Mouse (Mus musculus): ENCODE measurements around the gene Snx1. TPM values are rescaled to one million over a fixed set of nuclear protein-coding genes. Genes with fewer than 3 reads are reported as not detected.

Gene Snx1
- 10 to 100 TPM; 39.3 to 40.4 TPM for total RNA-seq (2021)

DNA sequence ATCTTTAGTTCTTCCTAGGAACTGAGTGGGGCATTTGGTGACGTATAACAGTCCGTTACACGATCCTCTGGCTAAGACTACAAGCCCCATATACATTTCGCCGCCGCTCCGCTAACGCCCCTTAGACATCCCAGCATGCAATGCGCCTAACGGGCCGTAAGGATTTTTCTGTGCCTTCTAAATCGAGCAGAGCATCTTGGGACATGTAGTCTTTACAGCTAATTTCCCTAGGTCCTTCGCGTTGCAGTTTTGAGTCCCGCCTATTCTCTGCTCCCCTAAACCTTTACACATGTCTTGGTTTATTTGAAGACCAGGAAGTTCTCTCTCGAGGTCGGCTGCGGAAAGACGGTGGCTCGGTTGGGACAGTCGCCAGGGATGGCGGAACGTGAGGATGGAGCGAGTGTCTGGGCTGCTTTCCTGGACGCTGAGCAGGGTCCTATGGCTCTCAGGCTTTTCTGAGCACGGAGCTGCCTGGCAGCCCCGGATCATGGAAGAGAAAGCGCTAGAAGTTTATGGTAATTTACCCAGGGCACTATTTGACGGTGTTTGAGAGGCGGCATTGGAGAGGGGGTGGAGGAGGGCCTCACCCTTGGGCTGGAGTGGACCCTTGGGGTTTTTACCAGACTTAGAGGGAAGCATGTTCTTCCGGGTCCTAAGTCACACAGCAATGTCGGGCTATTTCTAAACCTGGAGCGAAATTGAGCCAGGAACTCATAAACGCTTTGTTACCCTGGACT, at the start of gene Snx1, which contains the start of gene Ciao2a:
Gene Snx1, minus strand, starts transcription at position 132 of the 737 bp plus-strand sequence.
Gene Ciao2a, plus strand, starts transcription at position 156 of the 737 bp plus-strand sequence.
- DNase-seq, result peak; percentile 94

DNA sequence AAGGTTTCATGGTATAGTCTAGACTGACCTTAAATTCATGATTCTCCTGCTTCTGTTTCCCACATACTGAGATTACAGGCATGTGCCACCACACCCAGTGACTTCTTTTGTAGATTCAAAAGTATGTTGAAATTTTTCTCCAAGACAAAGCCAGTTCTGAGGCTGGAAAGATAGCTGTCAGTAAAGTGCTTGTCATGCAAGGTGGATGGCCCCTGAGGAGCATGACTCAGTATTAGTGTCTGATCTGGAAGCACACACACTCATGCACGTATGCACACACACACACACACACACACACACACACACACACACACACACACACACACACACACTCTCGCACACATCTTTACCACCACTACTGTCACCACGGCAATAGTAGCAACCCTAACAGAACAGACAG, 48.6 kb upstream of the Snx1 start:
- no peak for DNase-seq

DNA sequence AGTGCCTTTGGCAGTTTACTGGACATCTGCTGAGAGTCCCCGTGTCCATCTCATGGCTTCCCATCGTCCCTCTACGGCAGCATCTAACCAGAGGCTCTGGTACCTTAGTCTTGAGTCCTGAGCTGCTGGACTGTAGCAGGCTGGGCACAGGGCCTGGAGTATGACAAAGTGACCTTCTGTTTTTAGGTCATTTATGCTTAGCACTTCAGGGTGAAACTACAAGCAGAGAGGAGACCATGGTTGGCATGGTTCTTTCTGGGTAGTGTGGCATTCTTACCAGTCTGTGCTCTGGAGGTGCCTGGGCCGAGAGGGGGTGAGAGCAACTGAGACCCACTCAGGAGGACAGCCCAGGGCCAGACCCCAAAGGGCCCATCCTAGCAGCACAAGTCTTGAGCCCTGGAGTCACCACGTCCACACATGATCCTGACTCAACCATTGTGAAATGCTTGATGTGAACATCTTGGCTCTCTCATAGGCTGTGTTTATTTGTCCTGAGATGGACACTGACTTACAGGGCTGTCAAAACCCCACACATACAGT, 47.0 kb upstream of the Snx1 start:
- DNase-seq, result no peak

DNA sequence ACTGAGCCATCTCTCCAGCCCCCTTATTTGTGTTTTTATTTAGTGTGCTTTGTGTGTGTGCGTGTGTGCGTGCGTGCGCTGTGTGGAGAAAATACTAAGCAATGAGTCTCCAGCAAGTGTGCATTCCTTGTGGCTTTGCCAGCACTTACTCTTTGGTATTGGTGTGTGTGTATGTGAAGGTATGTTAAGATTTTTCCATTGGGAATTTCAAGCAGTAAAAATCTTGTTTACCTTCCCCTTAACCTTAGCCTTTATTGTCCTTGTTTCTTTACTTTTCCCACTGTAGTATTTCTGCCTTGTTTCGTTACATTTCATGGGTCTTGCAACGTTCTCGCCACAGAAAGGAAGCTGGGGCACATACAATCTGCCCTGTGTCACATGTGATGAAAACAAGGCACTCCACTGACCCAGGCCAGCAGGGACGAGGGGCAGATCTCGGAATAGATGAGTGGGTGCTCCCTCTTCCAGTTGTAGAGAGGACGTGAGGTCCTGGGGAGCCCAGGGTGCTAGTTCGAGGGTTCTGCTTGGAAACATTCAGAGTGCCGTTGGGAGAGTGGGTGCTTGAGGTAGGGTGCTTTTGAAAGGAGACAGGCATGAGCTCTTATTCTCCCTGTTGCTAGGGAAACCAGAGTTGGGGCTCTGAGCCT, 45.0 kb upstream of the Snx1 start:
- DNase-seq, result no peak

DNA sequence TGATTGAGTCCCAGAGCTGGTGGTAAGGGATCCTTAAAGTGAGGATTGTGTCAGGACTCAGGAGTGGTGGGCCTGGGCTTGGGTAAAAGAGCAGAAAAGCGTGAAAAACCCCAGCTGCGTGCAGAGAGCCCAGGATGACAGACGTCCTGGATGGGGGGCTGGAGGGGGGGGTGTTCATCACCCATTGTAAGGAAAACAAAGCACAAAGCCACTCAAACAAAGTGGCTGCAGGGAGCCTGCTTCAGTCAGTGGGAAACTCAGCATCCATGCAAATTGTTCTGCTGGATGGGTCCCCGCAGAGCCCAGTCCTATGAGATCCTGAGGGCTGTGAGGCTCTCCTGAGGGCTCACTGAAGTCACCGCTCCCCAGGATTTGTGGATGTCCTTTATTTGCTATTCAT, 44.1 kb upstream of the Snx1 start:
- DNase-seq, result no peak

DNA sequence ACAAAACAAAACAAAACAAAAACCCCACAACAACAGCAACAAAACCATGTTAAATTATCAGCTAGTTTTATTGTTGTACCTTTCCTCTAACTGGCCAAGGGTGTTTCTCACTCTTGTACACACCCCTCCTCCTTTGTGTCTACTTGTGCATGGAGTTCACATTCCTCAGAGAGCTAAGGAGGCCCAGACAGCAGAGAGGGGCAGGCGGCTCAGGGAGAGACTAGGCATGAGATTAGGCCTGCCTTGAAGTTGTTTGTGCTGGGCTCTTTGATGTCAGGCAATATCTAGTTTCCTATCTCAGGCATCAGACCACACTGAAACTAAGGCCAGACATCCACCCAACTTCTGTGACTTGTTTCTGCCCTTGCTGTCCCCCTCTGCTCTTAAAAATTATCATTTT, 41.8 kb upstream of the Snx1 start:
- no peak for DNase-seq

DNA sequence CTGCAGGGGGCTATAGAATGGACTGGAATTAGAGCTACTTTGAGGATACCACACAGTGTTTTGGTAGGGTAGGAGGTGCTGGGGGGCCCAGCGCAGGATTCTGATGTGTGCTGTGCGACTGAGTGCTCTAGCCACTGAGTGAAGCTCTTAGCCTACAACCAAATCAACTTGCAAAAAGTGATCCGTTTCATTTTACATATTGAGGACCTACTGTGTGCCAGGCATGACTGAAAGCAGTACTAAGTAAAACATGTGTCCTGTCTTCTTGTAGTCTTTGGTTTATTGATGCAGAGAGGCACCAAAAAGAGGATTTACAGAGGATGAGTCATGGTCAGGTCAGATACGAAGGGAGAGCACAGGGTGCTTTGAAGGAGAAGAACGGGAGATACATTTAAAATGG, 40.8 kb upstream of the Snx1 start:
- DNase-seq, result no peak

DNA sequence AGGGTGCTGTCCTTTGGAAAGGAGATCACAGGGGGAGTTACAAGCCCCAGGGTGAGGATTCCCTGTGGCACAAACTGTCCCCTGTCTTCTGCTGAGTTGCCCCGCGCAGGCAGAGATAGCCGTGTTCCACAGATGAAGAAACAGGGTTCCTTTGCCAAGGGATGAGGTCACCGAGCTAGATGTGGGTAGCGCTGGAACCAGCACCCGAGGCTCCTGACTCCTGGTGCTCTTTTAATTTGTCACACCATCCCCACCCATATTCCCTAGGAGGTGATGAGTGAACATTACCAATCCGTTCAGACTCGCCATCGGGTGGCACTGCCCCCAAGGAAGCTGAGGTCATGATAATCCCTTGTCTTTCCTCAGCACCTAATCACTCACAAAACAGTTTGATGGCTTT, 36.6 kb upstream of the Snx1 start:
- DNase-seq, result no peak

DNA sequence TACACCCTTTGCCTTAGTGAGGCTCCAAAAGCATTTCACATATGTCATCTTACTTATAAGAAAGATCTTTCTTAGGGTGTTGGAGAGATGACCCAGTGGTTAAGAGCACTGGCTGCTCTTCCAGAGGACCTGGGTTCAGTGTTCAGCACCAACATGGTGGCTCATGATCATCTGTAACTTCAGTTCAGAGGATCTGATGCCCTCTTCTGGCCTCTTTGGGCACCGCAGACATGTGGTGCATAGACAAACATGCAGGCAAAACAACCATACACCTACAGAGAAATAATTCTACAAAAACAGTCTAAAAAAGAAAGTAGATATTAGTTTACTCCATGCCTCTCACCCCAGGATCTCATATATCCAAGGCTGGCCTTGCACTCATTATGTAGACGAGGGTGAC, 33.8 kb upstream of the Snx1 start:
- no peak for DNase-seq

DNA sequence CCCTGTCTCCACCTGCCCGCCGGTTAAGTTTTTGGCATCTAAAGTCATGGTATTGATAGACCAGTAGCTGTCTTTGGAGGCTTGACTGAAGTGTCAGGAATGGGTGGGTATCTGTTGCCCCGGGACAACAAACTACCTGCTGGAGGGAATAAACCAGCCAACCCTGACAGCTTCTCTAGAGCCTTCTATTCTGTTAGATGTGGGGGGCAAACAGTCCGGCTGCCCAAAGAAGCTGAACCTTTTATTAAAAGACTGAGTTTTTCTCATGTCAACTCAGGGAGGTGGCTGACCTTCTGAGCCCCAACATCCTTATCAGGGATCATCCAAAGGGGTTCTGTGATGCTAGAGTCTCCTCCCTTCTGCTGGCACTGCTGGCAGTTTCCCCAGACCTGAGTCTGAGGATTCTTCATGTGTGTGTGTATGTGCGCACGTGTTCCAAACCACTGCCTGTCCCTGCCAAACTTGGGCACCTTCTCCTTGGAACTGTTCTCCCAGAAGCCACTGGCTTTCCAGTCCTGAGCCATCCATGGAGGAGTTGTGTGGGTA, 32.6 kb upstream of the Snx1 start:
- no peak for DNase-seq

DNA sequence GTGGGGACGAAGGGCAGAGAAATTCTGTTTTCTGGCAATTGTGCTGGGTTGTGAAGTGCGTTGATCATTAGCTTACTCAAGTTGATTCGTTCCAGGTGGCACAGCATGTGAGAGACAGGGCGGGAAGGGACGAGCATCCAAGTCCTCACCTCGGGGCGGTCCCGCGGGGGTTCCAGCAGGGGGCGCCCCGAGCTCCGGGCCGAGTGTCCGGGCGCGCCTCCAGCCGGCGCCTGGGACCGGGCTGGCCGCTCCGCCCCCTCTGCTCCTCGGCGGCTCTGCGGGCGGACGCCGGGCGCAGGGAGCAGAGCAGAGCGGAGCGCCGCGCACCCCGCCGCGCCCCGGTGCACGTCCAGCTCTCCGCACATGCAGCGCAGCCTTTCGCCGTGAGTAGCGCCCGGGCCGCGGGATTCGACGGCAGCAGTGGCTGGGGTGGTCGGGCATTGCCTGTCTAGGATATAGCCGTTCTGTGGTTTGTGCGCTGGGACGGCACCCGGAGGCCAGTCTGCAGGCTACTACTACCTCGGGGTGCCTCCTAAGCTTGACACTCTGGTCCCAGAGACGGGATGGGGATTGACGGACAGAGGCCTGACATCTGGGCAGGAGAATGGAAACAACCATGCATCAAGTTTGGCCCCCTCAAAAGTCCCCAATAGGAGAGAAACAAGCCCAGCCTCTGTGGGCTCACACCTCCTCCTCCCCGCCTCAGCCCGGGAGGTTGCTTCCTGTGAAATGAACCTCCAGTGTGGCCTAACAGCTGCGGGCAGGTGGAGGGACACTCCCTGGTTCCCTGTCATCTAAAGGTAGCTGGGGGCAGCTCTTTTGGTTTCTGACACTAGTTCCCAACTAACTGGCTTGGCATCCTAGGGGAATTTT, 31.8 kb upstream of the Snx1 start, which contains the start of gene Dapk2:
Gene Dapk2, plus strand, starts transcription at position 266 of the 873 bp plus-strand sequence.
- peak; percentile 92 for DNase-seq

DNA sequence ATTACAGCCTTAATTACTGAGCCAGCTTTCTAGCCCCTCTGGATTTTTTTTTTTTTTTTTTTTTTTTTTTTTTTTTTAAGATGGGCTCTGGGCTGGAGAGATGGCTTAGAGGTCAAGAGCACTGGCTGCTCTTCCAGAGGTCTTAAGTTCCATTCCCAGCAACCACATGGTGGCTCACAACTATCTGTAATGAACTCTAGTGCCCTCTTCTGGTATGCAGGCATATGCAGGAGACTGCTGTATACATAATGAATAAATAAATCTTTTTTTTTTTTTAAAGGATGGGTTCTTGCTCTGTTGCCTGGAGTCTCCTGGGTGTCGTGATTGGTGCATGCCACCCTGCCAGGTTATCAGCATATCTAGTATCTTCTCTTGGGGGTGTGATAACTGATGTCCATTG, 29.1 kb upstream of the Snx1 start:
- DNase-seq, result no peak

DNA sequence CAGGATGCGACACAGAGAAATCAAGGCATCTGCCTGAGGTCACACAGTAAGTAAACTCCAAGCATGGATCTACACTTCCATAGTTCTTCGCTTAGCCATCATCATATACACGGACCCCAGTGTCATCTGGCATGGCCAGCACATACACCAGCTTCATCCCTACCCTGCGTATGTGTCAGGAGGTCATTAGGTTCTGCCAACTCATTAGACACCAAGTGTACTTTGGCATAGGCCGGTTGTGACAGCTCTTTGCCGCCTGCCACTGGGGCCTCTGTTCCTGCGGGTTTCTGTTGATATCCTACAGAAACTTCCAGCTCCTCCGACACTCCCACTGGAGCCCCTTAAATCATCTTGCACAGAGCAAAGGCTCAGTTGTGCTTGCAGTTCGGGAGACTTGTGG, 27.6 kb upstream of the Snx1 start:
- no peak for DNase-seq

DNA sequence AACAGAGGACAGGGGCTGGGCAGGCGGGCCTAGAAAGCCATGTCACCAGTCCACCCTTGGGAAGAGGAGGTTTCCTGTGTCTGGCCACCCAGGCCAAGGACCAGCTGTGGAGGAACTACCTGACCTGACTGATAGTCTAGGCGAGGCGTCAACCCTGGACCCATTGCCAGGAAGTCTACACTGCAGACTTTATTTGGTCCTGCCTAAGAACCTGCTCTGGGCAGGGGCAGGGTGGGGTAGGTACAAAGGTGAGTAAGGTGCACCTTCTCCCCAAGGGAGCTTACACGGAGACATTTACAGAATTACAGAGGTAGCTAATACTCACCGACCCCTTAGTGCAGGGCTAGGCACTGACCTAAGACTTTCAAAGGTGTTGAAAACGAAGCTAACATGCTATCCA, 27.2 kb upstream of the Snx1 start:
- no peak for DNase-seq

DNA sequence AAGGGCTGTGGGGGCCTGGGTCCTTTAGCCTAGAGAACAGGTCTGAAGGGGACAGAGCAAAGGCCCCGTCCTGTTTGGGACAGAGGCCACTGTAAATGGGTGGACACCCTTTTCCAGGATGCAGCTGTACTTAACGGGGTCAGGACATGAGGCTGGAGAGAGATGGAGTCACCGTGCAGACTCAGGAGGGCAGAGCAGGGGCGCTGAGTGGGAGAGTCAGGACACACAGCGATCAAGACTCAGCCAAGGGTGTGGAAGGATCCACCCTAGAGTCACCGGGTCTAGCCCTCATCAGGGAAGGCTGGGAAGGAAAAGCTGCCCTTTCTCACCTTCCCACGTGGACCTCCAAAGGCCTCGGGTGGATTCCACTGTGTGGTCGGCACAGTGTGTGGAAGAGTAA, 25.6 kb upstream of the Snx1 start:
- no peak for DNase-seq

DNA sequence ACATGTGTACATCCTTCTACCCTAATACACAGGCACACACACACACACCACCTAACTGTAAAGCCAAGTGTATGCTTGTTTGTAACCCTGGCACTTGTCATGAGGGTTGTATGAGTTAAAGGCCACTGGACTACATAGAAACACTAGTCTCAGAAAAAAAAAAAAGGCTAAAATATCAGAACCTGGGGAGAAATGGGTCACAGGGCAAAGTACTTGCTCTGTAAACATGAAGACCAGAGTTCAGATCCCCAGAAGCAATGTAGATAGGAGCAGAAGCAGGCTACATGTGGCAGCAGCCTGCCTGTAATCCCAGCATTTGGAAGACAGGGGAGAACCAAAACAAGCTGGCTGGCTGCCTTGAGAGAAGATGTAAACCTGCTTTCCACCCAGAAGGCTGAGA, 19.8 kb upstream of the Snx1 start:
- DNase-seq, result no peak

DNA sequence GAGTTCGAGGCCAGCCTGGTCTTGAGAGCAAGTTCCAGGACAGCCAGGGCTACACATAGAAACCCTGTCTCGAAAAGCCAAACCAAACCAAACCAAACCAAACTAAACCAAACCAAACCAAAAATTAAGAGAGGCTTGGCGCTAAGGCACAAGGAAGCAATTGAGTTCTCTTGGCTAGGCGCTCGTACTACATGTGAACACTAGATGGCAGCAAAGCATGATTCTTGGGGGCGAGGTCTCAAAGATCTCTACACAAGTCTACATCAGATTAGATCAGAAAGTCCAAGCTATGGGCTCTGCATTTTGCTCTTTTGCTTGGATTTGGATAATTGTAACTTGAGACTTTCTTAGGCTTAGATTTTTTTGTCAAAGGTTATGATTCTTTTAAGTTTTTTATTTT, 17.9 kb upstream of the Snx1 start:
- peak; percentile 74 for DNase-seq

DNA sequence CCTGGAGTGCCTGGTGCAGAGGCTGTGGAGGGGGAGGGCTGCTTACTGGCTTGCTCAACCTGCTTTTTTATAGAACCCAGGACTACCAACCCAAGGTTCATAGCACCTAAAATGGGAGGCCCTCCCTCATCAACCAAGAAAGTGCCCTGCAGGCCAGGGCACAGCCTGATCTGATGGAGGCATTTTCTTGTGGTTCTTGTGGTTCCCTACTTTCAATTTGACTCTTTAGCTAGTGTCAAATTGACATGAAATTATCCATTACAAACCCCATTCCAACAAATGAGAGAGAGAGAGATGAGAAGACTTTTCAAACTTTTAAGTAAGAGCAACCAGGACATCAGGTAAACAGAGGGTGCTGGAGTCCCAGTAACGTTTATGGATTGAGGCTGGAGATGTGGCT, 15.9 kb upstream of the Snx1 start:
- DNase-seq, result no peak

DNA sequence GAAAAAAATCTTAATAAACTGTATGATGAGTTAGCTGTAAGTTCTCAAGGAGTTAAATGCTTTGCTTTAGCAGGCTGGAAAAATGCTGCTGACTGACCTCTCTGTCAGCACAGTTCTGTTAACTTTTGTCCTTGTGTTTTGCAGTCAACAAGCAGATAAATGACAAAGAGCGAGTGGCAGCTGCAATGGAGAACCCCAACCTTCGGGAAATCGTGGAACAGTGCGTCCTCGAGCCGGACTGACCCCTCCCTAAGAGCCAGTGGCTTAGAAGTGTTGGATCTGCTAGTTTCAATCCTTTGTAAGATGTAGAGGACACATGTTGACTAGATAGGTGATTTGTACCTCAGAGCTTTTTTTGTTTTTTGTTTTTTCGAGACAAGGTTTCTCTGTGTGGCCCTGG, 11.8 kb upstream of the Snx1 start:
- no peak for DNase-seq

DNA sequence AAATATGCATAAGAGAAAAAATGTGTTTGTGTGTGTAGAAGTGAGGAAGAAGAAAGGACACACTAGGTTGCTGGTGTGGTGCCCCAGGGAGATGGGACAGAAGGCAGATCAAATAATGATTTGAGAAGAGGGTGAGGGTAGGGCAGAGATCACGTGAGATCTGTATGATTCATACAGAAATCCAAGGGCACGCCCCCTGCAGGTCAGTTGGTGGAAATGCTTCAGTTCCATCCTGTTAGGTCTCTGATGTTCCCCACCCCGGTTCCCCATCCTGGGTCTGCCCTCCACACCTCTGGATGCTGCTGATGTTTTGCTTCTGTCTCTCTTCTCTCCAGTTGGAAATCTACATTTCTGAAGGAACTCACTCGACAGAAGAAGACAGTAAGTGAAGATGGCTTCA, 9.6 kb upstream of the Snx1 start:
- DNase-seq, result no peak

DNA sequence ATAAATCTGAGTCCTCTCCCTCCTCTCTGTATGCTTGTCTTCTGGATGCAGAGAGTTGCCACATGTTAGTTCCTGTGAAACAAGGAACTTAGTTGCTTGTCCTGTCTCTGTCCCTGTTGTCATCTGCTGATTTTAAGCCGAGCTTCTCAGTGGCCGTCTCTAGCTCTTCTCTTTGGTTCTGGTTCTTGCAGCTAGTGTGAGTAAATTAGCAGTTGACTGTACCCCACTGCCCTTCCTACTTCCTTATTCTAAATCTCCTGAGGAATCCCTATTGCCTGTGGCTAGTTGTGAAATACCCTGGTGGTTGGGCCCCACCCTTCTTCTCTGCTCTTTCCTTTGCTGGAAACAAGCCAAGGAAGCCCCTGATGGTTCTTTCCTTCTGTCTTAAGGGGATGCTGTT, 5.1 kb upstream of the Snx1 start:
- DNase-seq, result no peak

DNA sequence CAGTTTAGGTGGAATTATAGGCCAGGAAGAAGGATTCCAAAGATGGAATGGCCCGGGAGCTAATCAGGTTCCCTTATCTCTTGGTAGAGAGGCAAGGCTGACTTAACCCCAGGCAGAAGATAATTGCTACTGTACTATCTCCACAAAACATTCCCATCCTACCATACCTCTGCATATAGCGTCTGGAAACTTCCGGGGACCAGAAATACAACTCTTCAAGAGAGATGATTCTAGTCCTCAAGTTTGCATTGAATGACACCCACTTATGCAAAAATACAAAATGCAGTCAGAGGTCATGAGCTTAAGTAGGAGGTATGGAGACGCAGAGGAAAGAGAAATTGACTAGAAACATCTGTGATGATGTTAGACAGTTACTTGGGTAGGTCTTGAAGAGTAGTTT, 1.5 kb upstream of the Snx1 start:
- no peak for DNase-seq

DNA sequence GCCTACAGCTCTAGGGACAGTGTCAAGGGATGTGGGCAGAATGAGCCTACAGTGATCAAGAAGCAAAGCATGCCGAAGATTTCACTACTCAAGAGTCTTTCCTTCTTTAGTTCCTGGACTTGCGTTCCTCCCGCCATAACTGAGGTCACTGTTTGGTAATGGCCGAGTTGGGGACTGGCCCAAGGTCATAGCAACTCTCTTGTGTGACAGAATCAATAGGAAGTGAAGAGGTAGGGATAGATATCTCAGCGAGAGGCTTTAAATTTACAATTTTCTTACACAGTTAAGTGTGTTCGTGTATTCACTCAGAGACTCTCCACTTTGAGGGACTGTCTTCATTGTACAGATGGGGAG, 783 bp upstream of the Snx1 start:
- no peak for DNase-seq
